Mouse (Mus musculus): ENCODE measurements around the gene Gm49405. TPM values are rescaled to one million over a fixed set of nuclear protein-coding genes. Genes with fewer than 3 reads are reported as not detected.

Gm49405 gene
- polyA plus RNA-seq, 1 experiment from 2014 or later: 2.5 TPM

GRCm38 (mm10) chr19:3999121-3999730 lies 1.2 kb upstream of the Gm49405 start:
- 79% methylated on average over 9 of the region's 9 CpGs for WGBS (ENCODE audit: insufficient replicate concordance)
- no peak overlapping the region for H3K9ac ChIP-seq (ENCODE audit: low read depth, low read length)
- H3K4me3 ChIP-seq (ENCODE audit: low read depth, low read length): peak overlapping the region; percentile 71
- no peak for ATAC-seq (replicated peaks; ENCODE audit: insufficient number of reproducible peaks, low FRiP score, low TSS enrichment)
- peak overlapping the region; percentile 89 for H3K4me2 ChIP-seq
- no peaks in the 10 kb centered on the region for H3K27me3 ChIP-seq (ENCODE audit: control insufficient read depth, insufficient read depth, low read length)
- no peak overlapping the region; the same call in 1 of the 2 replicates for H3K27ac ChIP-seq (ENCODE audit: low read depth, low read length)
- H3K9me3 ChIP-seq (replicated peaks; ENCODE audit: control insufficient read depth, low read length): no peaks in the 10 kb centered on the region
- no peaks in the 10 kb centered on the region for H3K36me3 ChIP-seq (ENCODE audit: control insufficient read depth, insufficient read depth, low read length)
- H3K4me1 ChIP-seq (ENCODE audit: control insufficient read depth, insufficient read depth, low read length): peaks cover 28% of the 10 kb centered on the region

GRCm38 (mm10) chr19:4000949-4001525 lies 611 bp downstream of the Gm49405 start:
- peak overlapping the region; percentile 71 for H3K4me3 ChIP-seq (ENCODE audit: low read depth, low read length)
- peaks cover 41% of the 10 kb centered on the region for H3K4me1 ChIP-seq (ENCODE audit: control insufficient read depth, insufficient read depth, low read length)
- peak overlapping the region; percentile 99 for H3K27ac ChIP-seq (ENCODE audit: low read depth, low read length)
- H3K27me3 ChIP-seq (ENCODE audit: control insufficient read depth, insufficient read depth, low read length): no peaks in the 10 kb centered on the region
- no peaks in the 10 kb centered on the region for H3K9me3 ChIP-seq (replicated peaks; ENCODE audit: control insufficient read depth, low read length)
- peaks cover 5% of the 10 kb centered on the region for H3K36me3 ChIP-seq (ENCODE audit: control insufficient read depth, insufficient read depth, low read length)
- no peak for ATAC-seq (replicated peaks; ENCODE audit: insufficient number of reproducible peaks, low FRiP score, low TSS enrichment)
- peak overlapping the region; percentile 89 for H3K9ac ChIP-seq (ENCODE audit: low read depth, low read length)
- 17% methylated on average over 17 of the region's 17 CpGs for WGBS (ENCODE audit: insufficient replicate concordance)
- H3K4me2 ChIP-seq: peak overlapping the region; percentile 89

GRCm38 (mm10) chr19:4001752-4002151 lies 1.3 kb downstream of the Gm49405 start:
- Histone ChIP-seq H3K4me2 (no peak overlapping the region; the same call in 1 of the 2 replicates), H3K36me3 (ENCODE audit: control insufficient read depth, insufficient read depth, low read length) (peaks cover 12% of the 10 kb centered on the region), H3K27ac (ENCODE audit: low read depth, low read length) (peak overlapping the region; percentile 88; the same call in 1 of the 2 replicates), H3K9me3 (replicated peaks; ENCODE audit: control insufficient read depth, low read length) (no peaks in the 10 kb centered on the region), H3K4me1 (ENCODE audit: control insufficient read depth, insufficient read depth, low read length) (peaks cover 42% of the 10 kb centered on the region), H3K27me3 (ENCODE audit: control insufficient read depth, insufficient read depth, low read length) (no peaks in the 10 kb centered on the region), H3K9ac (ENCODE audit: low read depth, low read length) (peak overlapping the region; percentile 52; the same call in 1 of the 2 replicates), H3K4me3 (ENCODE audit: low read depth, low read length) (no peak overlapping the region)
- 69% methylated on average over 5 of the region's 5 CpGs for WGBS (ENCODE audit: insufficient replicate concordance)
- ATAC-seq (replicated peaks; ENCODE audit: insufficient number of reproducible peaks, low FRiP score, low TSS enrichment): no peak

GRCm38 (mm10) chr19:4003112-4003511 lies 2.7 kb downstream of the Gm49405 start, which contains the start of gene Doc2g:
TSS of gene Doc2g (plus strand) at chr19:4003313.
- H3K4me3 ChIP-seq (ENCODE audit: low read depth, low read length): peak within 1 kb of the TSS; percentile 19
- ATAC-seq (replicated peaks; ENCODE audit: insufficient number of reproducible peaks, low FRiP score, low TSS enrichment): peak; percentile 23; the same call in 1 of the 2 replicates
- H3K27ac ChIP-seq (ENCODE audit: low read depth, low read length): peak within 1 kb of the TSS; percentile 88
- H3K4me1 ChIP-seq (ENCODE audit: control insufficient read depth, insufficient read depth, low read length): peaks cover 42% of the 10 kb centered on the region
- H3K9ac ChIP-seq (ENCODE audit: low read depth, low read length): peak within 1 kb of the TSS; percentile 58
- H3K36me3 ChIP-seq (ENCODE audit: control insufficient read depth, insufficient read depth, low read length): peaks cover 22% of the 10 kb centered on the region
- H3K27me3 ChIP-seq (ENCODE audit: control insufficient read depth, insufficient read depth, low read length): no peaks in the 10 kb centered on the region
- no peaks in the 10 kb centered on the region for H3K9me3 ChIP-seq (replicated peaks; ENCODE audit: control insufficient read depth, low read length)
- H3K4me2 ChIP-seq: peak within 1 kb of the TSS; percentile 55
- WGBS (ENCODE audit: insufficient replicate concordance): 53% methylated on average over 1 of the region's 1 CpGs

GRCm38 (mm10) chr19:4003641-4004040 lies 3.2 kb downstream of the Gm49405 start:
- 73% methylated on average over 12 of the region's 12 CpGs for WGBS (ENCODE audit: insufficient replicate concordance)
- Histone ChIP-seq H3K36me3 (ENCODE audit: control insufficient read depth, insufficient read depth, low read length) (peaks cover 24% of the 10 kb centered on the region), H3K4me2 (peak overlapping the region; percentile 55), H3K4me3 (ENCODE audit: low read depth, low read length) (peak overlapping the region; percentile 19), H3K9ac (ENCODE audit: low read depth, low read length) (peak overlapping the region; percentile 58; the same call in 1 of the 2 replicates), H3K27ac (ENCODE audit: low read depth, low read length) (peak overlapping the region; percentile 88), H3K27me3 (ENCODE audit: control insufficient read depth, insufficient read depth, low read length) (no peaks in the 10 kb centered on the region), H3K9me3 (replicated peaks; ENCODE audit: control insufficient read depth, low read length) (no peaks in the 10 kb centered on the region), H3K4me1 (ENCODE audit: control insufficient read depth, insufficient read depth, low read length) (peaks cover 42% of the 10 kb centered on the region)
- ATAC-seq (replicated peaks; ENCODE audit: insufficient number of reproducible peaks, low FRiP score, low TSS enrichment): no peak

GRCm38 (mm10) chr19:4004331-4004730 lies 3.9 kb downstream of the Gm49405 start:
- Histone ChIP-seq H3K9ac (ENCODE audit: low read depth, low read length) (peak overlapping the region; percentile 17; the same call in 1 of the 2 replicates), H3K4me1 (ENCODE audit: control insufficient read depth, insufficient read depth, low read length) (peaks cover 42% of the 10 kb centered on the region), H3K27ac (ENCODE audit: low read depth, low read length) (no peak overlapping the region)

GRCm38 (mm10) chr19:4005091-4005490 lies 4.7 kb downstream of the Gm49405 start:
- H3K36me3 ChIP-seq (ENCODE audit: control insufficient read depth, insufficient read depth, low read length): peaks cover 29% of the 10 kb centered on the region
- no peak overlapping the region for H3K4me3 ChIP-seq (ENCODE audit: low read depth, low read length)
- peaks cover 39% of the 10 kb centered on the region for H3K4me1 ChIP-seq (ENCODE audit: control insufficient read depth, insufficient read depth, low read length)
- H3K9ac ChIP-seq (ENCODE audit: low read depth, low read length): no peak overlapping the region
- WGBS (ENCODE audit: insufficient replicate concordance): 88% methylated on average over 9 of the region's 9 CpGs
- ATAC-seq (replicated peaks; ENCODE audit: insufficient number of reproducible peaks, low FRiP score, low TSS enrichment): no peak
- H3K27me3 ChIP-seq (ENCODE audit: control insufficient read depth, insufficient read depth, low read length): no peaks in the 10 kb centered on the region
- H3K27ac ChIP-seq (ENCODE audit: low read depth, low read length): peak overlapping the region; percentile 35; the same call in 1 of the 2 replicates
- H3K4me2 ChIP-seq: 0 out of 2 replicates have a peak overlapping the region, but pooled peaks have one; percentile 5
- no peaks in the 10 kb centered on the region for H3K9me3 ChIP-seq (replicated peaks; ENCODE audit: control insufficient read depth, low read length)

More at GRCm38 (mm10) chr19:4004331-4004730, 3.9 kb downstream of the Gm49405 start:
- Histone ChIP-seq H3K4me2 (peak overlapping the region; percentile 55), H3K27me3 (ENCODE audit: control insufficient read depth, insufficient read depth, low read length) (no peaks in the 10 kb centered on the region), H3K9me3 (replicated peaks; ENCODE audit: control insufficient read depth, low read length) (no peaks in the 10 kb centered on the region), H3K36me3 (ENCODE audit: control insufficient read depth, insufficient read depth, low read length) (peaks cover 26% of the 10 kb centered on the region), H3K4me3 (ENCODE audit: low read depth, low read length) (no peak overlapping the region)
- 80% methylated on average over 15 of the region's 15 CpGs for WGBS (ENCODE audit: insufficient replicate concordance)
- no peak for ATAC-seq (replicated peaks; ENCODE audit: insufficient number of reproducible peaks, low FRiP score, low TSS enrichment)

GRCm38 (mm10) chr19:4005971-4006370 lies 5.5 kb downstream of the Gm49405 start:
- peaks cover 39% of the 10 kb centered on the region for H3K4me1 ChIP-seq (ENCODE audit: control insufficient read depth, insufficient read depth, low read length)
- WGBS (ENCODE audit: insufficient replicate concordance): 97% methylated on average over 8 of the region's 8 CpGs
- H3K9ac ChIP-seq (ENCODE audit: low read depth, low read length): no peak overlapping the region
- H3K4me2 ChIP-seq: no peak overlapping the region
- ATAC-seq (replicated peaks; ENCODE audit: insufficient number of reproducible peaks, low FRiP score, low TSS enrichment): no peak
- no peak overlapping the region for H3K27ac ChIP-seq (ENCODE audit: low read depth, low read length)
- no peaks in the 10 kb centered on the region for H3K27me3 ChIP-seq (ENCODE audit: control insufficient read depth, insufficient read depth, low read length)
- H3K4me3 ChIP-seq (ENCODE audit: low read depth, low read length): no peak overlapping the region
- no peaks in the 10 kb centered on the region for H3K9me3 ChIP-seq (replicated peaks; ENCODE audit: control insufficient read depth, low read length)
- H3K36me3 ChIP-seq (ENCODE audit: control insufficient read depth, insufficient read depth, low read length): peaks cover 29% of the 10 kb centered on the region

Data from heart, embryonic 11.5 days (tissue).